Mouse (Mus musculus): ENCODE results near the gene Atf3. TPM values are rescaled to one million over a fixed set of nuclear protein-coding genes. Genes with fewer than 3 reads are reported as not detected.

The Atf3 gene
- total RNA-seq, 2 experiments from 2014 or later, result 5.3 to 5.6 TPM

DNA sequence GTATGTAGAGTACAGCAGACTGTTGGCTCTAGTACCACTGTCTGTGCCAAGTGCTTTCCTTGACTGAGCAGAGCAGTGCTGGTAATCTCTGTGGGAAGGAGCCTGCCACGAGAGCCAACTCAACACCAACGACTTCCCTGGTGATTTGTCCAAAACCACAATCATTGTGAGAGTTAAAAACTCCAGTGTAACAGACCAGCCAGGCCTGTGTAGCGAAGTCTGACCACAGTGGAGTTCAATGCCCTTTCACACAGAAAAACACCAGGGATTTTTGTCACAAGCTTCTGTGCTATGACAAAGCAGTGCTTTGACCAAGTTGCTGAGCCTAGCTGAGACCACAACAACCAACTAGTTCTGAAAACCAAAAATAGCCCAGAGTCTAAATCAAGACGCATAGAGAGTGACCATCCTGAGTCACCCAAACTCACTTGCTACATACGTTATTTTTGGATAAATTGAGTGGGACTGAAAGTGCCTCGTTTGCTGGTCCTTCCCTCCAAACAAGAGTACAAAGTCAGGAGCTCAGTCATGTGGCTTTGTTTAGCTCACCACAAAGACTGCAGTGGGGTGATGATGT is 12.6 kb upstream of the Atf3 start:
- intact Hi-C loops (cut with DNase I), result no loop called here
- peak; percentile 15 to 16 for DNase-seq

DNA sequence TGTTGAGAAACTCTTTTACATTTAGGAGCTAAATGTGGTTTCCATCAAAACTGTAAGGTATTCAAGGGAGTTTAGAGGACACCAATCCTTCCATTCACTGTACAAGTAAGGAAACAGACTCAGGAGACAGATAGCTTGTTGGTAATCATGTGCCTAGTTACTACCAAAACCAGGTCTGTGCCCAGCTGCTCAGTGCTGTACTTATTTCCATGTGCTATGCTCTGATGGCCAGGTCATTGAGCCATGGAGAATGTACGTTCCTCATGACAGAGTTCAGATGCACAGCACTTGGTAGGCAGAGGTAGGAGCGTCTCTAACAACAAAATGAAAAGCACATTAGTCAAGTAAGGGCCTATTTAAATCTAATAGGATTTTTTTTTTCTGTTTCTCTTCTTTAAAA is 8.7 kb upstream of the Atf3 start:
- intact Hi-C loops (cut with DNase I), result loop anchor here (5.0 kb wide), 1 partner anchor 46 kb away; no protein-coding TSS in a partner anchor
- DNase-seq, result no peak

DNA sequence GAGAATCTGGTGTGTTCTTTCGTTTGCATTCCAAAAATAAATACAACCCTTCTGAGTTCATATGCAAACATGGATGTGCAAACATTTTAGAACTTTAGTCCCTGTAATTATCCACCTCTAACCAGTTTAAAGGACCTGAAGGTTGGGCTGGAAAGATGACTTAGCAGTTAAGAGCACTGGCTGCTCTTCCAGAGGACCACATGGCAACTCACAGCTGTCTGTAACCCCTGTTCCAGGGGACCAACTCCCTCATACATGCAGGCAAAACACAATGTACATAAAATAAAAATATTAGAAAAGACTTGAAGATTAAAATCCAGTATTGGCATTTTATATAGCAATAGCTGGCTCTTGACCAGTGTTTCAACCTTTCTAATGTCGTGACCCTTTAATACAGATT is 7.9 kb upstream of the Atf3 start:
- DNase-seq, result no peak
- intact Hi-C loops (cut with DNase I), result loop anchor here (5.0 kb wide), 1 partner anchor 47 kb away; no protein-coding TSS in a partner anchor

DNA sequence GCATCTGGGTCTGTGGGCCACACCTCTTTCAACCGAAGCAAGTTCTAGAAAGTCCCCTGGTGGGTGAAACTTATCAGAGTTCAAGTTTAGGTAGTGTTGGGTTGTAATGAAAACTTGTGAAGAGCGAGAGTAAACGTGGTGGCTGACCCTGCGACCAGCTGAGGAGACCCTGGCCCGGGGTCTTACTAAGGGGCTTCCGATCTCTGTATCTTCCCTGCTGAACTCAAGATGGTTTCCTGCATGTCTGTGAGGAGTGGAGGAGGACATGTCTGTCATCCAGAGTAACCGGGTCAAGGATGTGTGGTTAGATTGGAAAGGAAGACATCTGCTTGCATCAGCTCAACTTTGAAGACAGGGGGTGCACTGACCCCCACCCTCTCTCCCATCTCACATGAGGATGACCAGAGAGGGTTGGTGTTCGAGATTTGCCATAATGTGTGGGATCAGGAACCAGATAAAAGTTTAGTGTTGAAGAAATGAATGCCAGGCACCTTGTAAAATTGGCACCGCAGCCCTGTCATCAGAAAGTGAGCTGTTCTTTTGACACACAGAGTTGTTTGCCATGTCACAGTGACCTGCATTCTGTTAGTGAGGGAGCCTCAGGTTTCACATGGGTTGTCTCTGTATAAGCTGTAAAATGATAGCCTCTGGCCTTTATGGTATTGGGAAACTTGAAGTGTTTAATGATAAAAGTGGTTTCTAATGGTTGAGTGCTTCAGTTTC is 7.3 kb upstream of the Atf3 start:
- peak in 1 of 2 experiments; percentile 20 for DNase-seq
- intact Hi-C loops (cut with DNase I), result loop anchor here (1.0 to 5.0 kb wide), 2 partner anchors 42 to 47 kb away; no protein-coding TSS in a partner anchor

DNA sequence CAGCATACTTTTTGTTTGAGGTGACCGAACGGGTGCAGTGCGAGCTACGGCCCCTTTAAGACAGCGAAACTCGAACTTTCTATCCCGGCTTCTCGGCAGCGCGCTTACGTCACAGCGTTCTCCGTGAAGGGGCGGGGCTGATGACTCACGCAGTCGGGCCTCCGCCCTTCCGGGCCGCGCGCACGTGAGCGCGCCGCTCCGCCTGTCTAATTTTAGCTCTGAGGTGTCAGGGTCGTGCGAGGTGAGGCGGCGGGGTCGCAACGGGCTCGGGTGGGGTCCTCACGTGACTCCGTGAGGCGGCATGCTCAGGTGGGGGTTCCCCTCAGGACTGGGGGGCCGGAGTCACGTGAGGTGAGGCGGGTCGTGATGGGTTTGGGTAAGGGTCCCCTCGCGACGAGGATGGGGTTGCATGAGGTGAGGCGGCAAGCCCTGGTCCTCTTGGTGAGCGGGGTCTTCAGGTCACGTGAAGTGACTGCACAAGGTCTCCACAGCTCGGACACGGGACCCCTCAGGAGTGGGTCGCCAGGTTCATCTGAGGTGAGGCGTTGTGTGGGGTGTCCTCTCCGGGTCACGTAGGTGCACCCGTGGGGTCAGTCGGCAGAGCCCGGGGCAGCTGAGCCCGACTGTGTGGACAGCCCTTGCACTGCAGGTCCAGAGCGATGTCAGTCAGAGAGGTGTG is 6.6 kb upstream of the Atf3 start:
- intact Hi-C loops (cut with DNase I), result loop anchor here (1.0 kb wide), 1 partner anchor 41 kb away; no protein-coding TSS in a partner anchor
- peak; percentile 96 to 97 for DNase-seq

DNA sequence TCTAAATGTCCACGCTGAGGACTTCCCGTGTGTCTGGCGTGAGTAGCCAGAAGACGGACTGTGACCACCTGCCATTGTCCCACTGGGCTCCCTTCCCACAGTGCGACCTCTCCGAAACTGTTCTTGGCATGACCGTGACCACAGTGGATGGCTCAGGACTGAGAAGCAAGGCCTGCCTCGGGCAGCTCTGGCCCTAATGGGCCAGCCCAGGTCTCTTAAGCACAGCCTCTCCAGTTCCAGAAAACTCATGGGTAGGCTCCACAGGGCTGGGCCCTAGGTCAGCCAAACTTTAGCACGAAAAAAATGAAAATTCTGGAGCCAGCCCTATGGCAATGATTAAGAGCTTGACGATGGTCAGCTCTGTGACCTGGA is 6.1 kb upstream of the Atf3 start:
- no peak for DNase-seq
- intact Hi-C loops (cut with DNase I), result loop anchor here (1.0 kb wide), 1 partner anchor 41 kb away; no protein-coding TSS in a partner anchor

DNA sequence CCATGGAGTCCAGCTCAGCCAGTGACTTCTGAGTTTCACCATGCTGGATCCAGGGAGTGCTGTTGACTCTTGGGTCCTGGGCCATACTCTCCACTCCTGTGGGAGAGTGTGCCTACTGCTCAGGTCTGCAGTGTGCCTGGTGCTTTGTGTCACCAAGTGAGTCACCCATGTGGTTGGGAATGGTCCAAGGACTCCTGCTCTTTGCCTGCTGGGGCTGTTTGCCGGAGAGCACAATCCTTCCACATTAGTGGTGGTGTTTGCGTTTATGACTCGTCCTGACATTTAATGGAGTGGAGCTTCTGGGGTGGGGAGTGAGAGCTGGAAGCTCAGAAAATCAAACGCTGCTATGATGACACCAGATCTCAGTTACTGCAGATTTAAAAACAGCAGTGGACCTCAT is 4.2 kb upstream of the Atf3 start:
- DNase-seq, result peak in 1 of 2 experiments; percentile 17
- intact Hi-C loops (cut with DNase I), result no loop called here

DNA sequence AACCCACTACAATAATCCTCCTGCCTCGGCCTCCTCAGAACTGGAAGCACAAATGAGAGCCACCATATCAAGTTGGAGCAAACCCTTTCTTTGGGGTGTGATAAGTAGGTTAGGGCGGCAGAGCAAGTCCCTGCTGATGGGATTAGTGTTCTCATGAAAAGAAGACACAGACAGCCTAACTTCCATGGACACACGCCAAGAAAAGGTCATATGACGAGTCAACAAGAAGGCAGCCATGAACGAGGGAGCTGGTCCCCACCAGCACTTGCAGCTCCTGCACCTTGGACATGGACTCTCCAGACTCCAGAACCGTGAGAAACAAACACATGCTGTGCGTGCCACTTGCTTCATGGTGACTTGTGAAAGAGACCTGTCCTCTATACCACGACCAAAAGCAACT is 2.7 kb upstream of the Atf3 start:
- intact Hi-C loops (cut with DNase I), result no loop called here
- DNase-seq, result no peak

DNA sequence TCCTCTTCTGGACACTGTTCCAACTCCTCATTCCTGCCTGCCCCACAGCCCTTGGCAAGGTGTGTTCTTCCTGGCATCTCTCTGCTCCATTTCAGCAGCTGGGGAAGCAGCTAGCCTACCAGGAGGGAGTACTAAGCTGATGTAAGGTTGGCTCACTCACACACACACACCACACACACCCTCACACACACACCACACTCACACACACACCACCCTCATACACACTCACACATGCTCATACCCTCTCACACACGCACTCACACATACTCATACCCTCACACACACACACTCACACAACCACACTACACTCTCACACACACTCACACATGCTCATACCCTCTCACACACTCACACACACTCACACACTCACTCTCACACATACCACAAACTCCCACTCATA is 1.9 kb upstream of the Atf3 start:
- no peak for DNase-seq
- intact Hi-C loops (cut with DNase I), result no loop called here

DNA sequence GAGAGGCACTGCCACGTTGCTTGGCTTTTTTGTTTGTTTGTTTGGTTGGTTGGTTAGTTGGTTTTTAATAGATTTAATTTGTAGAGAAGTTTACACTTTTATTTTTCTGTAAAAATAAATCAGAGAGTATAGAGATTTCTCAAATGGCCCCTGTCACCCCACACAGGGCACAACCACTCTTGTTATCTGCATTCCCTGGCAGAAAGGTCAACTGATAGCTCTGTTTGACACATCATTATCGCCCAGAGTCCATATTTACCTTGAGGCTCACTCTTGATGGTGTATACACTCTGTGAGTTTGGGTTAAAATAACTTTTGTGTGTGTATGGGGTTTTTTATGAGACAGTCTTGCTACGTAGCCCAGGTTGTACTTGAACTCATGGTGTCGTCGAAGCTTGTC is 744 bp upstream of the Atf3 start:
- no peak for DNase-seq
- intact Hi-C loops (cut with DNase I), result no loop called here

DNA sequence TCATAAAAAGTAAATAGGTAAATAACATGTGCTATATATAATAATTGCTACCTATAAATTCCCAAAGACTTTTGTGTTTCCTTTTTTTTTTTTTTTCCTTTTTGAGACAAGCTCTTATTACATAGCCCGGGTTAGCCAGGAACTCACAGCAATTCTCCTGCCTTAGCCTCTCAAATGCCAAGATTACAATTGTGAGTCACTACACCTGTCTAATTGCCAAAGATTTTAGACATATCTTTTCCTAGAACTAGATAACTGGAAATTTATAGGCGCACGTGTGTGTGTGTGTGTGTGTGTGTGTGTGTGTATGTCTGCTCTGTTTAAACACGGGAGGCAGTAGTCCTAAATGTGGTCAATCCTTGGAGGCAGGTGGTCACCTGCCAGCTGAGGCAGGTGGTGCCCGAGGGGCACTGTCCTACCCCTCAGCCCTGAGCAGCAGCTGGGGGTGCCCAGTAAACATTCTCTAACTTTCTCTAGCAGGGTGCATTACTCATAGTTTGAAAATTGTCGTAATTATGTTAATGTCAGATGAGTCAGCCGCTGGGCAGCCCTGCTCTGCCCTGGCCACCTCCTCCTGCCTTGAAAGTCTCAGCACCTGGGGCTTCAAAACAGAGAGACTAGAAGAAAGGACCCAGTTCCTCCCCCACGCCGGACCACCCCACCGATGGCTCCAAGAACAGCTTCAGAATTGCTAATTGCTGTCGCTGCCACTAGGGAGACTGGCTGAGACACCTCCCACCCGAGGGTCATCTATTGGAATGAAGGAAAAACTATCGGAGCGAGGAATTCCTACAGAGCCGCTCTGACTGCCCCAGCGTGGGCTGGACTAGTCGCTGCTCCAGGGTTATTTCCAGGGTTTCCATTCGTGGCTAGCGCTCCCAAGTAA is 1.8 kb downstream of the Atf3 start:
- no peak for DNase-seq
- intact Hi-C loops (cut with DNase I), result no loop called here

DNA sequence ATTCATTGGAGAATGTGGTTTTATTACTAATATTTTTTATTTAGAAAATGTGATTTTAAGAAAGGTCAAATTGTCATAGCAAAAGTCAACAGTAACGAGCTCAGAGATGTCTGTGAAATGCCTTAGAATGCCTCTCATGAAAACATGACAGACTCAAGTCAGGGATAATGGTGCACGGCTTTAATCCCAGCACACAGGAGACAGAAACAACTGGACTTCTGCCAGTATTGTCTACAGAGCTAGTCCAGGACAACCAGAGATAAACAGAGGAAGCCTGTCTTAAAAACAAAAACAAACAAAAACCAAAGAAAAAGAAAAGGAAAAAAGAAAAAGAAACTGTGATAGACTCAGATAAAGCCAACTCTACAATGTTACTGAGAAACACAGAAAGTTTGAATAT is 6.7 kb downstream of the Atf3 start:
- intact Hi-C loops (cut with DNase I), result no loop called here

DNA sequence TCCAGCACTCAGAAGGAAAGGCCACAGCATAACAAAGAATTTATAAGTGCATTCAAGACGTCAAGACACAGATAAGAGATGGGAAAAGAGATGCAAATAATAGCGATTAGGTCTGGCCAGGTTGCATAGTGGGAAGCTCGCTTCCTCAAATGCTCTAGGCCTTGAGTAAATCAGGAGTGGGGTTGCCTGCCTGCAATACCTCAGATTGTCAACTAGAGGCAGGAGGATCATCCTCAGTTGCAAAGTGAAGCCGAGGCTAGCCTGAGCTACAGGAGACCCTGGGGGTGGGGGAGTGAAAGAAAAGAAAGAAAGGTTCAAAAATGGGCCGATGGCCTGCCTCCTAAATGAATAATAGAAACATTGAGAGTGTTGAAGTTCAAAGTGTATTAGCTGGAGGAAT is 12.0 kb downstream of the Atf3 start:
- no peak for DNase-seq
- intact Hi-C loops (cut with DNase I), result no loop called here

More for the DNA sequence above, 6.7 kb downstream of the Atf3 start:
- no peak for DNase-seq

DNA sequence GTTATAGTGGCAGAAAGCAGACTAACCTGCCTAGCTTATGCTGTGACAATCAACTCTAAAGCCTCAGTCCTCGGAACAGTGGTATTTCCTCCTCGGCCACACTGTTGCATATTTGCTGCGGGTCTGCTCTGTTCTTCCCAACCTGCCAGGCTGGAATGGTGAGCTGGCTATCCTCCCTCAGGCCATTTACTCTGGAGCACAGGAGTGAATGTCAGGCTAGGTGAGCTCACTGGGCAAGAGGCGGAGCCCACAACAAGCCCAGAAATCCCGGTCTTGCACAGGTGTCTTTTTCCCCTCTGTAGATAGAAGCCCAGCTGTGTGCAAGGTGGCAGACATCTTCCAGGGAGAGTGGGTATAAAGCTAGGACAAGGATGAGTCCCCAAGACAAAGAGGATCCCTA is 13.0 kb downstream of the Atf3 start:
- DNase-seq, result no peak
- intact Hi-C loops (cut with DNase I), result no loop called here

DNA sequence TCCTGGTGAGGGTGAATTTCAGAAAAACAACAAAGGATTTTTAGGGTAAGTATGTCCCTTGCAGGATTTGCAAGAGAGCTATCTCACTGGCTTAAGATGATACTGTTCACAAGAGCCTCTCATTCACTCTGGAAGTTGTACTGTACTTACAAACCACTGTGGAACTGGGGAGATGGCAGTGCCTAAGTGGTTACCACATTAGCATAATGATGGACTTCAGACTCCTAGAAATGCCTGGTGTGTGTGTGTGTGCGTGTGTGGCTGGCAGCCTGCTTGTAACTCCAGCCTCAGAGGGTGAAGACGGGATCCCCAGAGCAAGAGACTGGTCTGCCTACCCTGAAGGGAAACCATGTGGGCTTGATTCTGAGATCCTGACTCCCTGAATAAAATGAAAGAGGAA is 14.3 kb downstream of the Atf3 start:
- intact Hi-C loops (cut with DNase I), result no loop called here
- no peak for DNase-seq

DNA sequence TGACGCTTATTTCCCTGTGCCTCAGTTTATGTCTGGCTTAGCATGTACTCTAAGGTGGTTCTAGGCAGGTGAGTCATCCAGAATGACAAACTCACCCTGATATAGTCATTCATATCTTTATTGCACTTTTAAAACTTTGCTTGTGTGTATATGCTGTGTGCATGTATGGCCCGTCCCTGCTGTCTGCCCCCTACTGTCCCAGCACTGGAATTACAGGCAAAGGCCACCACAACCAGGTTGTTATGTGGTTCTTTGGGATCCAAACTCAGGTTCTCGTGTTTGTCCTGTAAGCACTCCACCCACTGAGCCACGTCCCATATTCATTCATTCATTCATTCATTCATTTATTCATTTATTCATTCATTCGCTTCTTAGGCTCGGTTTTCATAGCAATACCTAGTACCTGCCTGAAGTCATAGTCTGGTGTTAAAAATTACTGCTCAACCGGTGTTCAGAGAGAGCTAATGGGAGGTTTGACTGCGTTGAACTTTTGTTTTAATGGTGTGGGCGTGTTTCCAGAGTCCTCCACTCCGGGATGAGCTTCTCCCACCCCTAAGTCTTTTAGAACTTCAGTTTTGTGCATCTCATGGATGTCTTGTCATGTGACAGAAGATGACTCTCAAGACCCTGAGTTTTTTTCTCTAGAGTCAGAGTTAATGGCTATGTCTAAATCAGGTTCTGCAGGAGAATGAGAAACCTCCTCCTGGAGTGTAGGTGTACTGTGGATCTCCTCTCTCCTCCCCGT is 15.5 kb downstream of the Atf3 start:
- DNase-seq, result no peak
- intact Hi-C loops (cut with DNase I), result no loop called here

DNA sequence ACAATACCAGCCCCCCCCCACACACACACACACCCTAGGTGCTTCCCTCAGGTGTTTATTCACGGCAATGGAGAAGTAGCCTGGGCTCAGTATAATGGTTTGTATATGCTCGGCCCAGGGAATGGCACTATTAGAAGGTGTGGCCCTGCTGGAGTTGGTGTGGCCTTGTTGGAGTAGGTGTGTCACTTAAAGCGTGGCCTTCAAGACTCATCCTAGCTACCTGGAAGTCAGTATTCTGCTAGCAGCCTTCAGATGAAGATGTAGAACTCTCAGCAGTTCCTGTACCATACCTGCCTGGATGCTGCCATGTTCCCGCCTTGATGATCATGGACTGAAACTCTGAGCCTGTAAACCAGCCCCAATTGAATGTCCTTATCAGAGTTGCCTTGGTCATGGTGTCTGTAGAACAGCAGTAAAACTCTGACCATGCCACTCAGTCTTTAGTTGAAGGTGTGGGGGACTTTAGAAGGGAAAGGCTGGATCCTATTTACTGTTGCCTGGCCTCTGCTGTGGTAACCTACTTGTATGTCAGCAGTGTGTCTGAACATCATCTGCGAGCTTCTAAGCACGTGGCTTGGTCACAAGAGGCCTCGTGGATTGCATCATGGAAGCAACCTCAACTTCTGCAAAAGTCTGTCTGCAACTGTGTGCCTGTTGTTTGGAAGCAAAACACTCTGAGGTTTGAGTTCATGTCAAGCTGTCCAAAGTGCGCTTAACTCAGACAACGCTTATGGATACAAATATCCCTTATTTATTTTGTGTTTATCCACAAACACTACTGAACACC is 16.8 kb downstream of the Atf3 start:
- intact Hi-C loops (cut with DNase I), result no loop called here
- peak in 1 of 2 experiments; percentile 38 for DNase-seq

DNA sequence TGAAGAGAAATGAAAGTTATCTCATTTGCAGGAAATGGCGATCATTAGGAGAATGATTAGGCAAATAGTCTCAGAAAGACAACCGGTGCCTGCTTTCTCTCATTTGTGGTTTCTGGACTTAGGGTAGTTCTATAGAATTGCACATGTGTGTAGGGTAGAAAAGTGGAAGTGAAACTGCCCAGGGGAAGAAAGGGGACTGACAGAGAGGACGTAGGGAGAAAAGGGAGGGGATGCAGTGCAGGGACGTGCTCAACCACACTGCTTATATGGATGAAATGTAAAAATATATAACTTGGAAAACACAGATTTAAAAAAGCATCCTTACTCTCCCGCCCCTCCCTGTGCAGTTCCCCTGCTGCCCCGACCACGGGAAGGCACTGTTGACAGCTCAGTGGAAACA is 19.9 kb downstream of the Atf3 start:
- intact Hi-C loops (cut with DNase I), result no loop called here
- no peak for DNase-seq

DNA sequence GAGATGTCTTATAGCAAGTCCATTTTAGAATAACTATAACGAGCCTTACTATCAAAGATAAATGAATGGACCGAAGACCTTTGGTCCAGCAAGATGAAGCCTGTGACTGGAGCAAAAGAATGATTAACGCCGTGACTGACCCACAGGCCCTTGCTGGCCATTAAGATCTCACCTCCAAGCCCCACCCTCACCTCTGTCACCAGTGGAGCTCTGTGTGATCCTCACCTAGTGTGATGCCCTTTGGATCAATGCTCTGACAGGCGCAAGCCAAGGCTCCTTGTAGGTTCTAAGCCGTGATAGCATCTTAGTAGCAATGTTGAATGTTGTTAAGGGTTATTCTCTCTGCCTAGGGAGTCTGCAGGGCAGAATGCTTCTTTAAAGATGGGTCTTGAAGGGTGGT is 21.8 kb downstream of the Atf3 start:
- DNase-seq, result no peak
- intact Hi-C loops (cut with DNase I), result no loop called here
